Mouse (Mus musculus) heart, embryonic 10.5 days (tissue): Measurements from ENCODE around the gene Ptges3. TPM values are rescaled to one million over a fixed set of nuclear protein-coding genes. Genes with fewer than 3 reads are reported as not detected.
A peak's percentile ranks its signal among the peaks of the same experiment; 100 is the strongest.

Experiments used
- DNase-seq: peaks from one replicate; pipeline ENCODE4 v3.0.0-alpha.2; 2017; ENCODE audit warnings: low spot score
- H3K27ac ChIP-seq: fragments of 300-500 bp; sonication (generic); 2 replicates; pipeline ENCODE4 v1.5.1; 2016; ENCODE audit warnings: mild to moderate bottlenecking
- H3K27me3 ChIP-seq: fragments of 300-500 bp; sonication (generic); 2 replicates; pipeline ENCODE4 v1.6.1; 2016; ENCODE audit warnings: mild to moderate bottlenecking; ENCODE audit not compliant: poor library complexity, insufficient read depth, severe bottlenecking
- H3K36me3 ChIP-seq: fragments of 300-500 bp; sonication (generic); 2 replicates; pipeline ENCODE4 v1.6.1; 2016; ENCODE audit warnings: mild to moderate bottlenecking, moderate library complexity
- H3K4me1 ChIP-seq: fragments of 300-500 bp; sonication (generic); 2 replicates; pipeline ENCODE4 v1.6.1; 2016; ENCODE audit warnings: mild to moderate bottlenecking
- H3K4me3 ChIP-seq: fragments of 300-500 bp; sonication (generic); 2 replicates; pipeline ENCODE4 v1.5.1; 2016; ENCODE audit warnings: mild to moderate bottlenecking, moderate library complexity
- H3K9me3 ChIP-seq: fragments of 300-500 bp; sonication (generic); 2 replicates; pipeline ENCODE4 v1.6.1; 2016; ENCODE audit warnings: mild to moderate bottlenecking, moderate library complexity
- WGBS: fragments of 180-500 bp; shearing (Covaris S2); methylation state at CpG from one replicate; pipeline ENCODE4 v1.1.7; 2016; 5-methylcytosine and 5-hydroxymethylcytosine counted together
- microRNA counts: library from miRNA; unstranded; fragments of <30 nt; microRNA quantifications from one replicate; lab custom pipeline; 2017
- microRNA-seq: library from miRNA; unstranded; fragments of <30 nt; microRNA quantifications from one replicate; pipeline ENCODE4, GENCODE M21; 2017
- polyA plus RNA-seq: library from polyadenylated mRNA; unstranded; fragments of >200 nt; fragmentation: Nextera tagmentation; extraction: Ambion mirVana; gene quantifications from 2 replicates; pipeline ENCODE4 v1.2.1, GENCODE M21; 2016

Ptges3 gene
- polyA plus RNA-seq, 1 experiment from 2014 or later, result 465 TPM

DNA sequence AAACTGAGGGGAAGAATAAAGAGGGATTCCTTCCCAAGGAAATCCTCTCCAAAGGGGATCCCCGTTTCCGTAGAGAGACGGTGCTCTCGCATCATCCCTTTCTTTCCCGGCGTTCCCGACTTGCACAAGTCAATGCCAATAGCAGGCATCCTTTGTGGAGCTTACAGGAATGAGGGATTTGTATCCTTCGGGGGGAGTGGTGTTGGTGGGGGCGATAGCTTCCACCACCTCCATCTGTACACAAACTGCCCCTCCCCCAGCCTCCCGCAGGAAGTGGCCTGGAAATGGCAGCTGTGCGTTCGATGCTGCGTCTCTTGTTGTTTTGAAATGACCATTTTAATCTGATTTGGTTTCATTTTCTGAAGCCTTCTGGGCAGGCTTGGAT, 38.8 kb downstream of the Ptges3 start:
- under 1% methylated on average over 13 of the region's 13 CpGs for WGBS

GRCm38 (mm10) chr10:128110103-128110761, 51.5 kb downstream of the Ptges3 start:
- Histone ChIP-seq H3K36me3 (peaks cover 61% of the 10 kb centered on the region), H3K27ac (peak overlapping the region; percentile 47; the same call in 1 of the 2 replicates)
- 67% methylated on average over 4 of the region's 4 CpGs for WGBS

More for the DNA sequence above, 38.8 kb downstream of the Ptges3 start:
- H3K27ac ChIP-seq, result peak overlapping the region; percentile 94
- H3K4me1 ChIP-seq, result peaks cover 47% of the 10 kb centered on the region
- peaks cover 6% of the 10 kb centered on the region; the same call in 1 of the 2 replicates for H3K36me3 ChIP-seq
- H3K27me3 ChIP-seq, result no peaks in the 10 kb centered on the region
- no peaks in the 10 kb centered on the region for H3K9me3 ChIP-seq
- H3K4me3 ChIP-seq, result peak overlapping the region; percentile 97
- no peak for DNase-seq

DNA sequence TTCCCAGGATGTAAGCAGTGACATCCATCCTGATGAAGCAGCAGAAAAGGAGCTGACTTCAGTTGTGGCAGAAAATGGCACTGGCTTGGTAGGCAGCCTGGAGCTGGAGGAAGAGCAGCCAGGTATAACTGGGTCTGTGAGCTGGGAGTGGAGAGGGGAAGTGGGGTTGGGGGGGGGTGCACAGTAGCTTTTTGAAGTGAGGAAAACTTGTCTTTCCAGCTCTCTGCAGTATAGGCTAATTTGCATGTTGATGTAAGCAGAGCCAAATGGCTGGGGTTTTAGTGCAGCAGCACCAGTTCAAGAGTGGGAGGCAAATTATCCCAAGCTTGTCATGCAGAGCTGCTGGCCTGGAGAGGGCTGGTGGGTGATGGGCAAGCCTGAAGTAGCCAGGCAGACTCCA, 52.5 kb downstream of the Ptges3 start:
- H3K27ac ChIP-seq, result peak overlapping the region; percentile 16; the same call in 1 of the 2 replicates
- peaks cover 71% of the 10 kb centered on the region for H3K36me3 ChIP-seq
- DNase-seq, result peak; percentile 45
- H3K4me3 ChIP-seq, result no peak overlapping the region
- no peaks in the 10 kb centered on the region for H3K9me3 ChIP-seq
- H3K27me3 ChIP-seq, result no peaks in the 10 kb centered on the region
- peaks cover 18% of the 10 kb centered on the region for H3K4me1 ChIP-seq

More at GRCm38 (mm10) chr10:128110103-128110761, 51.5 kb downstream of the Ptges3 start:
- Histone ChIP-seq H3K9me3 (no peaks in the 10 kb centered on the region), H3K27me3 (no peaks in the 10 kb centered on the region), H3K4me1 (peaks cover 18% of the 10 kb centered on the region), H3K4me3 (no peak overlapping the region)
- DNase-seq, result peak; percentile 74

GRCm38 (mm10) chr10:128123833-128124232, 65.1 kb downstream of the Ptges3 start:
- Histone ChIP-seq H3K9me3 (no peaks in the 10 kb centered on the region), H3K4me1 (peaks cover 9% of the 10 kb centered on the region), H3K36me3 (peaks cover 98% of the 10 kb centered on the region), H3K4me3 (no peak overlapping the region), H3K27ac (0 out of 2 replicates have a peak overlapping the region, but pooled peaks have one; percentile 3), H3K27me3 (no peaks in the 10 kb centered on the region)
- peak; percentile 73 for DNase-seq
- WGBS, result 93% methylated on average over 7 of the region's 7 CpGs

GRCm38 (mm10) chr10:128124831-128125230, 66.1 kb downstream of the Ptges3 start:
- Histone ChIP-seq H3K4me3 (no peak overlapping the region), H3K36me3 (peaks cover 95% of the 10 kb centered on the region), H3K9me3 (no peaks in the 10 kb centered on the region), H3K27ac (no peak overlapping the region), H3K27me3 (no peaks in the 10 kb centered on the region), H3K4me1 (peaks cover 9% of the 10 kb centered on the region)
- 91% methylated on average over 9 of the region's 9 CpGs for WGBS
- DNase-seq, result peak; percentile 71

GRCm38 (mm10) chr10:128125951-128126350, 67.2 kb downstream of the Ptges3 start:
- peaks cover 94% of the 10 kb centered on the region for H3K36me3 ChIP-seq
- 87% methylated on average over 14 of the region's 14 CpGs for WGBS
- no peak overlapping the region for H3K27ac ChIP-seq

More at GRCm38 (mm10) chr10:128125951-128126350, 67.2 kb downstream of the Ptges3 start:
- Histone ChIP-seq H3K4me1 (peaks cover 9% of the 10 kb centered on the region), H3K4me3 (no peak overlapping the region), H3K27me3 (no peaks in the 10 kb centered on the region), H3K9me3 (no peaks in the 10 kb centered on the region)
- DNase-seq, result peak; percentile 70

MicroRNAs encoded within 50 kb of the gene (microRNA counts, 519-probe panel; counts per million panel counts)
- not detected for microRNA mmu-miR-677 (lab: Ali Mortazavi, UCI)

Small RNA genes lying within 50 kb of the gene (microRNA-seq; reads per million reads assigned to microRNA genes)
- 29.0 reads per million, percentile 37 among the genes with 10 or more reads in this experiment for gene Mir677

Other genes with a start within 250 kb of the Ptges3 start
- gene Rdh19, start 209.0 kb upstream of the Ptges3 start, polyA plus RNA-seq, result not detected in 2 replicates
- not detected in 2 replicates for gene Rdh16f2, start 192.5 kb upstream of the Ptges3 start, polyA plus RNA-seq
- not detected in 2 replicates for gene Rdh7, start 170.1 kb upstream of the Ptges3 start, polyA plus RNA-seq
- not detected in 2 replicates for gene Sdr9c7, start 160.4 kb upstream of the Ptges3 start, polyA plus RNA-seq
- not detected in 2 replicates for gene Hsd17b6, start 51.3 kb upstream of the Ptges3 start, polyA plus RNA-seq
- 66.7 and 80.5 TPM in 2 replicates for gene Prim1, start 43.8 kb upstream of the Ptges3 start, polyA plus RNA-seq
- 639 and 790 TPM in 2 replicates for gene Naca, start 23.4 kb upstream of the Ptges3 start, polyA plus RNA-seq
- 3,536 and 4,735 TPM in 2 replicates for gene Atp5b, start 24.3 kb downstream of the Ptges3 start, polyA plus RNA-seq
- gene Baz2a, start 32.6 kb downstream of the Ptges3 start, polyA plus RNA-seq, result 10.1 and 12.0 TPM in 2 replicates
- gene Rbms2, start 121.3 kb downstream of the Ptges3 start, polyA plus RNA-seq, result 32.5 and 38.6 TPM in 2 replicates
- 0.86 and 1.1 TPM in 2 replicates for gene Gls2, start 135.5 kb downstream of the Ptges3 start, polyA plus RNA-seq
- 37.9 and 41.9 TPM in 2 replicates for gene Spryd4, start 152.9 kb downstream of the Ptges3 start, polyA plus RNA-seq
- not detected in 2 replicates for gene Mip, start 166.9 kb downstream of the Ptges3 start, polyA plus RNA-seq
- gene Timeless, start 173.1 kb downstream of the Ptges3 start, polyA plus RNA-seq, result 48.1 and 69.3 TPM in 2 replicates
- gene Apon, start 195.1 kb downstream of the Ptges3 start, polyA plus RNA-seq, result 0.18 and 0.23 TPM in 2 replicates
- 0.11 and 3.9 TPM in 2 replicates for gene Apof, start 209.7 kb downstream of the Ptges3 start, polyA plus RNA-seq
- 10.8 and 11.0 TPM in 2 replicates for gene Stat2, start 211.6 kb downstream of the Ptges3 start, polyA plus RNA-seq
- gene Il23a, start 239.8 kb downstream of the Ptges3 start, polyA plus RNA-seq, result 0.25 and 0.48 TPM in 2 replicates
- gene Pan2, start 244.4 kb downstream of the Ptges3 start, polyA plus RNA-seq, result 29.9 and 31.4 TPM in 2 replicates